Comparison of ENCODE assay signal across 10 mouse cellular contexts in genomic region chr1:39733876-39734275, GRCm38 (mm10). TPM values are rescaled to one million over a fixed set of nuclear protein-coding genes. Genes with fewer than 3 reads are reported as not detected.
DNase-seq lines count a peak whose midpoint lies in the region; ATAC-seq and TF ChIP-seq lines count a peak whose summit lies in the region.
"Had no signal": no experiment of that assay in that cellular context is flagged by ENCODE, and none has a peak within 500 bp of the region (broad histone marks: within the 10 kb centered on the region; RNA-seq: fewer than 3 reads in every experiment).

No protein-coding gene starts in this region.

- H3K4me1 ChIP-seq in kidney, embryonic 14.5 days (ENCODE audit: control insufficient read depth, insufficient read depth, low read length) = peaks cover 19% of the 10 kb centered on the region
- peaks cover 30% of the 10 kb centered on the region for H3K4me1 ChIP-seq in midbrain, embryonic 10.5 days
- peaks cover 7% of the 10 kb centered on the region; the same call in 1 of the 2 replicates for H3K4me1 ChIP-seq in midbrain, embryonic 14.5 days (ENCODE audit: control insufficient read depth, insufficient read depth, low read length)

- no peaks in the 10 kb centered on the region for H3K9me3 ChIP-seq in kidney, embryonic 14.5 days (ENCODE audit: control insufficient read depth, low read length)
- no peaks in the 10 kb centered on the region for H3K9me3 ChIP-seq in midbrain, embryonic 10.5 days (replicated peaks)
- H3K9me3 ChIP-seq in midbrain, embryonic 14.5 days (ENCODE audit: control insufficient read depth, low read length) = no peaks in the 10 kb centered on the region

- TF ChIP-seq CTCF in gastrocnemius, adult 2 months (IDR thresholded peaks at IDR 0.05) = no peak

- no peaks in the 10 kb centered on the region for H3K36me3 ChIP-seq in kidney, embryonic 14.5 days (ENCODE audit: control insufficient read depth, insufficient read depth, low read length)
- no peaks in the 10 kb centered on the region for H3K36me3 ChIP-seq in midbrain, embryonic 10.5 days
- H3K36me3 ChIP-seq in midbrain, embryonic 14.5 days (ENCODE audit: control insufficient read depth, insufficient read depth, low read length) = no peaks in the 10 kb centered on the region

- intact Hi-C loops in gastrocnemius, adult 2 months (cut with DNase I) = no loop called here
- intact Hi-C loops in left cerebral cortex, postnatal 4 days (cut with DNase I) = no loop called here

- ATAC-seq in kidney, embryonic 14.5 days (ENCODE audit: low FRiP score, low TSS enrichment) = no peak
- ATAC-seq in midbrain, embryonic 14.5 days (ENCODE audit: low FRiP score, low TSS enrichment) = no peak
- ATAC-seq in megakaryocyte progenitor cell, adult 5-6 weeks (replicated peaks; ENCODE audit: poor library complexity) = 0 out of 2 replicates have a peak, but pooled peaks have one; percentile 5

- no peak overlapping the region for H3K9ac ChIP-seq in kidney, embryonic 14.5 days (ENCODE audit: low read depth, low read length)
- no peak overlapping the region for H3K9ac ChIP-seq in midbrain, embryonic 14.5 days (replicated peaks; ENCODE audit: low read length)

- H3K4me2 ChIP-seq in kidney, embryonic 14.5 days (replicated peaks; ENCODE audit: low read depth, low read length) = no peak overlapping the region
- H3K4me2 ChIP-seq in midbrain, embryonic 14.5 days (ENCODE audit: low read length) = no peak overlapping the region

- DNase-seq in gastrocnemius, adult 2 months = no peak
- no peak for DNase-seq in gastrocnemius, postnatal 10 days
- no peak for DNase-seq in kidney, postnatal 25 days
- DNase-seq in midbrain, embryonic 10.5 days (ENCODE audit: low spot score) = no peak
- DNase-seq in midbrain, embryonic 14.5 days = no peak
- no peak for DNase-seq in left cerebral cortex, postnatal 4 days
- DNase-seq: adrenal gland, postnatal 10 days had no signal

- no peak overlapping the region for H3K4me3 ChIP-seq in gastrocnemius, adult 2 months
- no peak overlapping the region for H3K4me3 ChIP-seq in kidney, embryonic 14.5 days (ENCODE audit: low read length)
- no peak overlapping the region for H3K4me3 ChIP-seq in midbrain, embryonic 10.5 days
- H3K4me3 ChIP-seq in midbrain, embryonic 14.5 days (replicated peaks; ENCODE audit: low read depth, low read length) = no peak overlapping the region
- H3K4me3 ChIP-seq: myocyte had no signal

- WGBS in kidney, embryonic 14.5 days = 87% methylated on average over 10 of the region's 10 CpGs
- 95% methylated on average over 10 of the region's 10 CpGs for WGBS in midbrain, embryonic 10.5 days
- 89% methylated on average over 10 of the region's 10 CpGs for WGBS in midbrain, embryonic 14.5 days

- no peaks in the 10 kb centered on the region for H3K27me3 ChIP-seq in kidney, embryonic 14.5 days (ENCODE audit: control insufficient read depth, insufficient read depth, low read length)
- H3K27me3 ChIP-seq in midbrain, embryonic 10.5 days (ENCODE audit: low read depth, poor library complexity, severe bottlenecking) = peaks cover 12% of the 10 kb centered on the region; the same call in 1 of the 2 replicates
- no peaks in the 10 kb centered on the region for H3K27me3 ChIP-seq in midbrain, embryonic 14.5 days (ENCODE audit: control insufficient read depth, insufficient read depth, low read length)

- H3K27ac ChIP-seq in gastrocnemius, adult 2 months = peak overlapping the region; percentile 57; the same call in 1 of the 2 replicates
- peak overlapping the region; percentile 63; the same call in 1 of the 2 replicates for H3K27ac ChIP-seq in kidney, embryonic 14.5 days (ENCODE audit: low read depth, low read length)
- peak overlapping the region; percentile 13; the same call in 1 of the 2 replicates for H3K27ac ChIP-seq in midbrain, embryonic 10.5 days (replicated peaks)
- no peak overlapping the region for H3K27ac ChIP-seq in midbrain, embryonic 14.5 days (replicated peaks; ENCODE audit: low read depth, low read length)

RNA-seq across cellular contexts. Expression of gene Rfx8, which starts 13.1 kb away (rescaled TPM):
- total RNA-seq in gastrocnemius, adult 2 months (2021) = not detected
- under 1 TPM; 0.25 to 0.45 TPM for total RNA-seq in gastrocnemius, postnatal 10 days (2021)
- 0.18 TPM in 1 of 2 replicates, not detected in the other for polyA plus RNA-seq in kidney, embryonic 14.5 days (2014; fragmentation: Nextera tagmentation; extraction: Ambion mirVana)
- polyA plus RNA-seq in midbrain, embryonic 10.5 days (2016; fragmentation: Nextera tagmentation; extraction: Ambion mirVana) = 0.20 and 0.39 TPM in 2 replicates
- 0.13 and 0.22 TPM in 2 replicates for polyA plus RNA-seq in midbrain, embryonic 14.5 days (2014; fragmentation: Nextera tagmentation; extraction: Ambion mirVana)
- total RNA-seq in megakaryocyte progenitor cell, adult 5-6 weeks (2015) = 0.10 and 0.59 TPM in 2 replicates
- total RNA-seq in megakaryocyte progenitor cell, adult 5-6 weeks (2017) = 0.34 and 0.62 TPM in 2 replicates
- total RNA-seq in left cerebral cortex, postnatal 4 days (2021) = under 1 TPM; 0.28 to 0.76 TPM
